Mouse (Mus musculus): ENCODE results near the gene Slc35b2. TPM values are rescaled to one million over a fixed set of nuclear protein-coding genes. Genes with fewer than 3 reads are reported as not detected.

Slc35b2 gene
- 10 to 100 TPM; 51.3 to 57.0 TPM for total RNA-seq (2023)

GRCm38 (mm10) chr17:45563655-45564530 lies at the start of gene Slc35b2:
Gene Slc35b2, plus strand, starts transcription at chr17:45563874.

GRCm38 (mm10) chr17:45523263-45523662 lies 40.4 kb upstream of the Slc35b2 start, which contains the start of gene Tcte1:
Gene Tcte1, plus strand, starts transcription at chr17:45523434.

GRCm38 (mm10) chr17:45549617-45550181 lies 14.0 kb upstream of the Slc35b2 start, which contains the start of gene Tmem151b:
Gene Tmem151b, minus strand, starts transcription at chr17:45549677.

GRCm38 (mm10) chr17:45555452-45556106 lies 8.1 kb upstream of the Slc35b2 start, which contains the start of gene Nfkbie:
Gene Nfkbie, plus strand, starts transcription at chr17:45555703.

GRCm38 (mm10) chr17:45573087-45573779 lies 9.6 kb downstream of the Slc35b2 start, which contains the start of gene Hsp90ab1:
Gene Hsp90ab1, minus strand, starts transcription at chr17:45573271.

GRCm38 (mm10) chr17:45599446-45600242 lies 36.0 kb downstream of the Slc35b2 start, which contains the start of gene Slc29a1:
Gene Slc29a1, minus strand, starts transcription at chr17:45599606.

GRCm38 (mm10) chr17:45601877-45602304 lies 38.2 kb downstream of the Slc35b2 start, which contains the start of gene Mymx:
Gene Mymx, minus strand, starts transcription at chr17:45602102.

Other genes starting within 250 kb of the Slc35b2 start
- gene Cdc5l, start 130.1 kb upstream of the Slc35b2 start, total RNA-seq (2023), result 100 to 1,000 TPM in 1 of 2 experiments, 10 to 100 TPM in 1; 88.0 to 104 TPM
- gene Spats1, start 88.5 kb upstream of the Slc35b2 start, total RNA-seq (2023), result not detected
- gene Aars2, start 57.0 kb upstream of the Slc35b2 start, total RNA-seq (2023), result 10 to 100 TPM; 18.6 to 22.1 TPM
- gene Tcte1, start 40.4 kb upstream of the Slc35b2 start, total RNA-seq (2023), result not detected
- gene Tmem151b, start 14.2 kb upstream of the Slc35b2 start, total RNA-seq (2023), result under 1 TPM; 0.33 to 0.38 TPM
- 100 to 1,000 TPM; 139 to 141 TPM for gene Nfkbie, start 8.2 kb upstream of the Slc35b2 start, total RNA-seq (2023)
- 1,000 to 10,000 TPM in 1 of 2 experiments, 100 to 1,000 TPM in 1; 986 to 1,178 TPM for gene Hsp90ab1, start 9.4 kb downstream of the Slc35b2 start, total RNA-seq (2023)
- gene Slc29a1, start 35.7 kb downstream of the Slc35b2 start, total RNA-seq (2023), result 10 to 100 TPM; 21.9 to 22.2 TPM
- not detected for gene Mymx, start 38.2 kb downstream of the Slc35b2 start, total RNA-seq (2023)
- gene Capn11, start 95.5 kb downstream of the Slc35b2 start, total RNA-seq (2023), result under 1 TPM in 1 of 2 experiments, not detected in 1; 0.46 TPM
- 10 to 100 TPM; 26.0 to 29.3 TPM for gene Mrpl14, start 122.4 kb downstream of the Slc35b2 start, total RNA-seq (2023)
- 10 to 100 TPM; 28.6 to 30.6 TPM for gene Tmem63b, start 123.0 kb downstream of the Slc35b2 start, total RNA-seq (2023)
- not detected for gene 1600014C23Rik, start 170.0 kb downstream of the Slc35b2 start, total RNA-seq (2023)

Data from B cell, adult 67 days (primary cell).